Mouse (Mus musculus) spleen, postnatal 4 days (tissue): Measurements from ENCODE around the gene Ugt1a6a.
A peak's percentile ranks its signal among the peaks of the same experiment; 100 is the strongest.
"Not testable (repeated sequence)": the region's sequence is repeated elsewhere in the genome, so short reads cannot be mapped to it uniquely, and the experiment has no call there.

ENCODE experiments used
- DNase-seq, 2 experiments: peaks; one replicate each; pipeline ENCODE4 v3.0.0; 2022; ENCODE audit warnings: low spot score in 2 of 2

The Ugt1a6a gene

DNA sequence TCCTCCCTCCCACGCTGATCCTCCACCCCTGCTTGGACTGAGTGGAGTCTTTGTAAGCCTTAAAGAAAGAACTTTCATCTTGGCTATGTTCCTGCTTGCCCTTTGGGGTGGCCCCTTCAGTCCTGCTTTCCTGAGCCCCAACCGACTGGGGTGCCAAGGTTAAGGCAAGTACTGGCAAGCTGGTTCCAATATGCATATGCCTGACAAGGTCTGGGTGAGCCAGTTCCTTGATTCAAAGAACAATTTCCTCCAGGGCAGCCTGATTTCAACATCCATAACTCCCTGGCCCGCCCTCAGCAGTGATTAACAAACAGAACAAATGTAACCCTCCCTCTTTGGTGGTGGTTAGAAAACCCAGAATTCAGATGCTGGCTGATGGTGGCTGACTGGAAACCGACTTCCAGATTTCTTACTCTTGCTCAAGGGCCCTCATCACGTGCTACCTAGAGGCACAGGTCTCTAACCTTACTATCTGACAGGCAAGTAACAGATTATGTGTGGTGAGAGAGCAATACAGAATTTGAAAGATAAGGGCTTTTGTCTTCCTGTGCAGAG lies at the start of gene Ugt1a6a:
Gene Ugt1a6a (plus strand): TSS at position 353 of the 555 bp plus-strand sequence.
- not testable (repeated sequence) for DNase-seq

DNA sequence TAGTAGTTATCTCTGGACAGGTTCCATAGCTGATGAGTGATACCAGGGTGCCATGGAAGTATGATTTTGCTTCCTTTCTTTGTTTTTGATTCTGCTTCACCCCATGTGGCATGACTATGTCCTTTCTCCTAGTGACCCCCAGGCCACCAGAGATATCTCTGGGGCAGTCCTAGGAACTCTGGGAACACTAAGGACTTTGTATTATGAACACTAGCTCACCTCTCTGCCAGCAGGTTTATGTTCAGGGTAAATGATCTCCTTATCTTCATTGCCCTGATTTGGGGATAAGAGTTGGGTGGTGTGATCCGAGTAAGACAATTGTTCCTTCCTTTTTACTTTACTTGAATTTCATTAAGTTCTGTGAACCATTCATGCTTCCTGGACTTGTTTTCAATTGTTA lies 48.5 kb upstream of the Ugt1a6a start:
- no peak for DNase-seq

DNA sequence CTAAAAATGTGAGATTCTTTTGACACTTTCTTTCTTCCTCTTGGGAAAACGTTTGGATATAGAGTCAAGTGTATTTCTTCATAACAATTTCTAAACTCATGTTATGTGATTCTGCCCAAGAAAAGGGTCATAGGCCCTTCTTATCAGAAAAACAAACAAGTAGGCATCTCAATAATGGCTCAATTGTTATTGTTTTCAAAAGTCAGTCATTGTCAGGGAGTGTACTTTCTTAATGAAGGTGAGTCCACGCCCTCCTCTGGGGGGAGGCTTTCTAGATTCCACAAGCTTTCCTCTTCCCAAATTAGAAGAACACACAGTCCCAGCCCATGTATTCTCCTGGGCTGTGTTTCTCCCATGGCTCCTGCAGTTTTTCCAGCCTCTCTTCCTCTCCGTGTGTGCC lies 47.1 kb upstream of the Ugt1a6a start, which contains the start of gene Ugt1a8:
Gene Ugt1a8 (plus strand): TSS at position 301 of the 400 bp plus-strand sequence.
- DNase-seq: no peak

DNA sequence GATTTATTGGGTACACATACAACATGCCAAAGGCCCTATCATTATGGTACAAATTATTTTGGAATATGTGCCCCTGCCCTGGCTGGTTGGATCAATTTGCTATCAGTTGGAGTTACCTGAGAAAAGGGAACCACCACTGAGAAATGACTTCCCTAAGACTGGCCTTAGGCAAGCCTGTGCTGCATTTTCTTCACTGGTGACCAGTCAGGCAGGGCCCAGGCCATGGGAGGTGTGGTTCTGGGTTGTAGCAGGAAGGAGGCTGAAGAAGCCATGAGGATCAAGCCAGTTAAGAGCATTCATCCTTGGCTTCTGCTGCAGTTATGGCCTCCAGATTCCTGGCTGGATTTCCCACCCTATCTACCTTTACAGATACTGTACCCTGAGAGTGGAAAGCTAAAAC lies 42.3 kb upstream of the Ugt1a6a start:
- DNase-seq: peak; percentile 33 to 64

DNA sequence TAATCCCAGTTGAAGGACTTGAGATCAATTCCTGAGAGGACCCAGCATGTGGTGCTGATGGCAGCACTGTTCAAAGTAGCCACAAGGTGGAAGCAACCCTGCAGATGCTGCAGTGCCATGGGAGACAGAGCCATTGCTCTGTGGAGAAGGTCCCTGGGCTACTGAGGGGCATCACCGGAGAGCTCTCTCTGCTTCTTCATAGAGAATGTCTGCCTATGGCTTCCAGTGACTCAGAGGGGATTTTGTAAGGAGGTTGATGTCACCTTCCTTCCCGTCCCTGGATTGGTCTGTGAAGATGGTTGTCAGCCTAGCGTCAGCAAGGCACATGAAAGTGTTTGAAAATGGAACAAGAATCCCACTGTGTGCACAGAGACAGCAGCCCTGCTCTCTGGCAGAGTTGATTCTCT lies 40.3 kb upstream of the Ugt1a6a start:
- DNase-seq: not testable (repeated sequence)

DNA sequence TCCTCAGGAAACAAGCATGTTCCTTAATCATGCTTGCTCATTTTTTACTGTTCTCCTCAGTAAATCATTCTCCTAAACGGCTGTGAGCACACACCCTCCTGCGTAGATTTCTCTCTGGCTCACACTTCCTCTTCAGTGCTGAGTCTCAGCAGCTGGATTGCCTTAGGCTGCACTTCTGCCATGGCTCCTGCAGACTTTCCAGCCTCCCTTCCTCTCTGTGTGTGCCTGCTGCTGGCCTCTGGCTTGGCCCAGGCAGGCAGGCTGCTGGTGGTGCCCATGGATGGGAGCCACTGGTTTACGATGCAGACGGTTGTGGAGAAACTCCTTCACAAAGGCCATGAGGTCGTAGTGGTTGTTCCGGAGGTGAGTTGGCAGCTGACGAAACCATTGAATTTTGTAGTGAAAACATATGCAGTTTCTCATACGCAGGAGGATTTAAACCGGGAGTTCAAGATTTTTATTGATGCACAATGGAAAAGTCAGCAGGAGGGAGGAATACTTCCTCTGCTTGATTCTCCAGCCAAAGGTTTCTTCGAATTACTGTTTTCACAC lies 39.6 kb upstream of the Ugt1a6a start, which contains the start of gene Ugt1a7c:
Gene Ugt1a7c (plus strand): TSS at position 122 of the 552 bp plus-strand sequence.
- peak; percentile 22 to 62 for DNase-seq

DNA sequence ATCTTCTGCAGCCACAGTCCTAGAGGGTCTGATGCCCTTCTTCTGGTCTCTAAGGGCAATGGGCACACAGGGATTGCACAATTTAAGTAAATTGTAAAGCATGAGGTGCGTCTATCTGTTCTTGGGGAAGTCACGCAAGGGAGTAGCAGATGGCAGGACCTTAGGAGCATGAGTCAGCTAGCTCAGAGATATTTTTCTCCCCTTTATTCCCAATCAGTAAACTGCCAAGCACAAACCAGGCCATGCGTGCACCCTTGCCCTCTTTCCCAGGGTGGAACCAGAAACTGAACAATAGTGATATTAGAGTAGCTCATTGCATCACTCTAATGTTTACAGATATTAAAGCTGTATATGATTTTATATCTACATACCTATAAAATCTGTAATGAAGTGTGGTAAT lies 36.1 kb upstream of the Ugt1a6a start:
- not testable (repeated sequence) for DNase-seq

DNA sequence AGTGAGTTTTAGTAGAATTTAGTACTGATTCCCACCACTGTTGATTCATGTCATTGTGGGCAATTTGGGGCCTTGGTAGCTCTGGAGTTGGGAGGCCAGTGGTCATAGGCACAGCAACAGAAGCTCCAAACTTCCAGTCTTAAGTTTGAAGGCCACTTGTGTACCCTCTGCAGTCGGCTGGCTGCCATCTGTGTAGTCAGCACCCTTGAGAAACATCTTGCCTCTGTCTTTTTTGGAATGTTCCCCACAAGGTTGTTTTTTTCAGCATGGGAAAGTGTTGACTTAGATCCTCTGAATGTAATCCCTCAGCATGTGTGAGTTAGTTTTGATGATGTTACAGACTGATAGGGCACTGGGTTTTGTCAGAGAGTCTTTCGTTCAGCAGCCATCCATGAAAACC lies 34.9 kb upstream of the Ugt1a6a start:
- DNase-seq: not testable (repeated sequence)

DNA sequence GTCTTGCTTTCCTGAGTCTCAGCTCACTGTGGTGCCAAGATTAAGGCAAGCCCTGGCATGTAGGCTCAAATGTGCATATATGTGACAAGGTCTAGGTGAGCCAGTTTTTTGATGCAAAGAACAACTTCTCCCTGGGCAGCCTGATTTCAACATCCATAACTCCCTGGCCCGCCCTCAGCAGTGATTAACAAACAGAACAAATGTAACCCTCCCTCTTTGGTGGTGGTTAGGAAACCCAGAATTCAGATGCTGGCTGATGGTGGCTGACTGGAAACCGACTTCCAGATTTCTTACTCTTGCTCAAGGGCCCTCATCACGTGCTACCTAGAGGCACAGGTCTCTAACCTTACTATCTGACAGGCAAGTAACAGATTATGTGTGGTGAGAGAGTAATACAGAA lies 31.6 kb upstream of the Ugt1a6a start, which contains the start of gene Ugt1a6b:
Gene Ugt1a6b (plus strand): TSS at position 234 of the 400 bp plus-strand sequence.
- DNase-seq: not testable (repeated sequence)

DNA sequence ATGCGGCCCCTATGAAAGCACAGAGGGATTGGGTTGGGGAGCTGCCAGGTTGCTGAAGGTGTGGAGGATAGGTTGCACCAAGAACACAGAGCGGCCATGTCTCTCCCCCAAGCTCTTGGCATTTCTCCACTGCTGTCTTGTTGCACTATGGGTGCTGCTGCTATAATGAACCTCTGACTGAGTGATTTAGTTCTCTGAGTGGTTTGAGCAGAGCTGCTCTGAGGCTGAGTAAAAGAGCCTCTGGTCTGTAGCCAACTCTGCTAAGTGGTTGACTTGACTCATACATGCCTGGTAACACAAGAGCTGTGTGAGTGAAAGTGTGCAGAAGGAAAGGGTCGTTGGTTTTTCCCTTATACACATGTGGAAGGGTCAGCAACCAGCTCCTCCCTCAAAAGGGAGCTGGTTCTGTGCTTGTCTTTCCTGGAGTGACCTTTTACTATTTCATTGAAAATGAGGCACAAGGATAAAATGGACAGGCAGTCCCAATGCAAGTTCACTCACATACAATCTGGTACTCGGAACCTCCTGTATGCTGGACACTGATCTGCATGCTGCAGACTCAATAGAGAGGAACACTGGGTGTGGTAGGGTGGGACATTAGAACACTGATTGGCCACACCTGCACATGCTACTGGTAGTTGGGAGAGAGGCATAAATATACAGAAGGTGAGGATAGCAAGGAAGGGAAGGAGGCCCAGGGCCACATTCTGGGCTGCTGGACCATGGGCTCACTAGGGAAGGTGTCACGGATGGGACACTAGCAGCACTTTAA lies 30.7 kb upstream of the Ugt1a6a start:
- DNase-seq: not testable (repeated sequence)

DNA sequence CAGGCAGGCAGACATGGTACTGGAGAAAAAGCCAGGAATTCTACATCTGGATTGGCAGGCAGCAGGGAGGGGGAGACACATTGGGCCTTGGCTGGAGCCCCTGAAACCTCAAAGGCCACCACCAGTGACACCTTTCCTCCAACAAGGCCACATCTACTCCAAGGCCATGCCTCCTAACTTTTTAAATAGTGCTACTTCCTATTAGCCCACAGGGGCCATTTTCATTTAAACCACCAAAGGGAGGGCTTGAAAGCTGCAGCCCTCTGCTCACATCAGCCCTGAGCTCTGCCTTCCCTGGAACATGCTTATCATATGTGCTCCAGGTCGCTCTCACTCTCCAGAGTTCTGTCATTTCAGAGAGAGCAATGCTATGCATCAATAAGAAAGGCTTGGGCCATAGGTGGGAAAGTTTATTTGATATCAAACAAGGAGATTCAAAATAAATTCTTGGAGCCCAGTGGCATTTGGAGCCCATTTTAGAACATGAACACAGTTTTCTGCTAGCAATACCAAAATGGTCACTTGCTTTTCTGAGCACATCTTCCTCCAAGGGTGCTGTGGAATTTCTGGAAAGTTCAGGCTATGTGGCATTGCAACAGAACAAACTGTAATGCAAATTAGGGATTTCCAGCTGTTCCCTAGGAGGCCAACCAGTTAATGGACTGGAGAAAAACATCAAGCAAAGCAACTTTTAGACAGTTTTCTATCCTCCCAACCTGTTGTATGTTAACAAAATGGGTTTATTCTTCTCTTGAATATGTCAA lies 29.8 kb upstream of the Ugt1a6a start:
- DNase-seq: no peak

DNA sequence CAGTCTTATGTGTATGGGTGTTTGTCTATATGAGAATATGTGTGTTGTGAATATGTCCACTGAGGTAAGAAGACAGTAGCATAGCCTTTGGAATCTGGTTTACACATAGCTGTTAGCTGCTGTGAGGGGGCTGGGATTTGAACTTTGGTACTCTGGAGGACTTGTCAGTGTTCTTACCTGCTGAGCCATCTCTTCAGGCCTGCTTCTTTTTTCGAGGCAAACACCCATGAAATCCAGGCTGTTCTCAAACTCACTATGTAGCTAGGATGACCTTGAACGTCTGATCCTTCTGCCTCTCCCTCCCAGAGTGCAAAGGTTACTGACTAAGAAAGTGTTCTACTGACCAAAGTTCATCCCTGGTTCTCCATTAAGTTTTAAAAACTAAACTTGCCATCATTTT lies 29.0 kb upstream of the Ugt1a6a start:
- DNase-seq: no peak

DNA sequence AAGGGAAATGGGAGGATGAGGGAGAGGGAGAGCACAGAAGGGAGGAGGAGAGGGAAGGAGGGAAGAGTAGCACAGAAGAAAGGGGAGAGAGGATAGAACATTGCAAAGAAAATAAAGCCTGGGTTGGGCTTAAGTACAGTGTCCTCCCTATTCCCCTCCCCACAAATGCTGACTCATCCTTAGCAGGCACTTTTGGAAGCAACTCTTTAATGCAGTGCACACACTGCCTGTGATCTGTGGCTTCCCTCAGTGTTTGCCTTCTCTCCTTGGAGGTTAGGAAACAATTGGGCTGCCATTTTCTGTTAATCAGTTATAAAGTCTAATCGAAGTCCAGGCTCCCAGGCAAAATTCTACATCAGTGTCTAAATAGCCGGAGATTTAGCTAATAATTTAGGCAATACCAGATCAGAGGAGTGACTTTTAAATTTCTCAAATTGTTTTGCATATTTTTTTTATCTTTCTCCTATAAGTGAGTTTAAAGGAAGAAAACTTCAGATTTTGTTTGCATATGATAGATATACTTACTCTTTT lies 25.5 kb upstream of the Ugt1a6a start:
- not testable (repeated sequence) for DNase-seq

DNA sequence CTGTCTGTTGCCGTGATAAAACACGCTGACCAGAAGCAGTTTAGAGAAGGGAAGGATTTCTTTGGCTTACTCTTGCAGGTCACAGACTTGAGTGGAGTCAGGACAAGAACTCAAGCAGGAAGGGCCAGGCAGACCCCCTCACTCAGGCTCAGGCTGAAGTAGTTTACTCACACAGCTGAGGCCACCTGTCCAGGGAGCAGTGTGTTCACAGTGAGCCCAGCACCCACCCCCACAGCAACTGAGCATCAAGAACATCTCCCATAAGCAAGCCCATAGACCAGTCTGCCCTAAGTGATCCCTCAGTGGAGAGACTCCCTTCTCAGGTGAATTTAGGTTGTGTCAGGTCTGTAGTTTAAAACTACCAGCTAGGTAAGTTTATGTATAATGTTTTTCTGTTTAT lies 25.0 kb upstream of the Ugt1a6a start:
- DNase-seq: not testable (repeated sequence)

DNA sequence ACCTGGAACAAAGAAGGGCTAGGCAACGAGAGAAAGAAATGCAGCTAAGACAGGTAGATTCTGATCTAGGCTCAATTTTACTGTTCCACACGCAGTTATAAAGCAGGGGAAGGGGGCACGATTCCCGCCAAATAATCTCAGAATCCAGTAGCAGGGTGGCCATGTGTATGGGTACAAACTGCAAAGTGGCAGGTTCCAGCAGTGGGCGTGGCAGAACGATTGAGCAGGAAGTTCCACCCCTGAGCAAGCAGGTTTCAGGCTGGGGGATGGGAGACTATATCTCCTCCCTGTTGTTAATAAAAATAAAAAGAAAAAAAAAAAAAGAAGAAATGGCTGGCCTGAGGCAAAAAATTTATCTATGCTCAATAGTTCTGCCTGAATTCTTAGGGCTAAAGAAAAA lies 21.8 kb upstream of the Ugt1a6a start:
- DNase-seq: not testable (repeated sequence)

DNA sequence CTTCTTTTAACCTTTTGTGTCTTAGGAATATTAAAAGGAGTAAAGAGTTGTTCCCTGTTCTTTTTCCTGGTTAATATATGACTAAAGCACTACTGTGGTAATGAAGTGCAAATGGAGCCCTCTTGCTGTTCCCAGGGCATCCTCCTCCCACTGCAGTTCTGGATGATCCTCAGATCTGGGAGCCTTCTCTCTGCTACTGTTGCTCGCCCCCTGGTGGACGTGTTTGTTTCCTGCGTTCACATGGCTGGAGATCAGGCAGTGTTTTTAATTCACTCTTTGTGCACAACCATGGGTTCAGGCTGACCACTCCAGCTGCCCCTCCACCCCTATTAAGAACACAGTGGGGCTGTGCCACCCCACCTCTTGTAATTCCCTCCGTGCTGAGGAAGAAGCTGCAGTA lies 14.1 kb upstream of the Ugt1a6a start:
- DNase-seq: not testable (repeated sequence)

DNA sequence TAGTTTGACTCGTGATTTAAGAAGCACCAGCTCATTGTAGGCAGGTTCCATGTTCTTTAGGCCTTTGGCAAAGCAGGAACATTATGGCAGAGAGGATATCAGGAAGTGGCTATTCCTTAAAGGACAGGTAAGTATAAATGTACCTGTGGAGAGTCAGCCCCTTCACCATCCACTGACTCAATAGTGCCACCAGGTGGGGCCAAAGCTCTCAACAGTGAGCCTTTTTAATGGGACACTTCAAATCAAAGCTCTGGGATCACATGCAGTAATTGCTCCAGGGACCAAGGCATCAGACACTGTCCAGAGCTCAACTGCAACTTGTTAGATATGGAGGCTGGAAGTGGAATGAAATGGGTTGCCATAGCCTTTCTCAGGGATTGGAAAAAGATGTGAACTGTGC lies 13.1 kb upstream of the Ugt1a6a start:
- DNase-seq: not testable (repeated sequence)

DNA sequence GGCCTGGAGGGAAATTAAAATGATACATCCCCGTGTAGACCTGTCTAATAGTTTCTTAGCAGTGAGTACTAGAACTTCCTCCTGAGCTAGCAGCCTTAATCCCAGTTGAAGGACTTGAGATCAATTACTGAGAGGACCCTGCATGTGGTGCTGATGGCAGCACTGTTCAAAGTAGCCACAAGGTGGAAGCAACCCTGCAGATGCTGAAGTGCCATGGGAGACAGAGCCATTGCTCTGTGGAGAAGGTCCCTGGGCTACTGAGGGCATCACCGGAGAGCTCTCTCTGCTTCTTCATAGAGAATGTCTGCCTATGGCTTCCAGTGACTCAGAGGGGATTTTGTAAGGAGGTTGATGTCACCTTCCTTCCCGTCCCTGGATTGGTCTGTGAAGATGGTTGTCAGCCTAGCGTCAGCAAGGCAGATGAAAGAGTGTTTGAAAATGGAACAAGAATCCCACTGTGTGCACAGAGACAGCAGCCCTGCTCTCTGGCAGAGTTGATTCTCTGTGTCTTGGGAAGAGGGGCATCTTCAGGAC lies 8.7 kb upstream of the Ugt1a6a start:
- DNase-seq: not testable (repeated sequence)

DNA sequence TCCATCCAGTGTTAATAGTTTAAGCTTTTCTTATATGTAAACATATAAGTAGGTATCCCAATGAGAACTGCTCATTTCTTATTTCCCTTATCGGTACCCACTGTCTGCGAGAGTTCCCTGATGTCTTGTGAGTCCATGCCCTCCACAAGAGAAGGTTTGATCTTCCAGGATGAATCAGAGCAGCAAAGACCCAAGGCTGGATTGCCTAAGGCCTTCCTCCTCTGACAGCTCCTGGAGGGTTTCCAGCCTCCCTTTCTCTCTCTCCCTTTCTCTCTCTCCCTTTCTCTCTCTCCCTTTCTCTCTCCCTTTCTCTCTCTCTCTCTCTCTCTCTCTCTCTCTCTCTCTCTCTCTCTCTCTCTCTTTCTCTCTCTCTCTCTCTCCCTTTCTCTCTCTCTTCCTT lies 5.5 kb upstream of the Ugt1a6a start:
- not testable (repeated sequence) for DNase-seq

DNA sequence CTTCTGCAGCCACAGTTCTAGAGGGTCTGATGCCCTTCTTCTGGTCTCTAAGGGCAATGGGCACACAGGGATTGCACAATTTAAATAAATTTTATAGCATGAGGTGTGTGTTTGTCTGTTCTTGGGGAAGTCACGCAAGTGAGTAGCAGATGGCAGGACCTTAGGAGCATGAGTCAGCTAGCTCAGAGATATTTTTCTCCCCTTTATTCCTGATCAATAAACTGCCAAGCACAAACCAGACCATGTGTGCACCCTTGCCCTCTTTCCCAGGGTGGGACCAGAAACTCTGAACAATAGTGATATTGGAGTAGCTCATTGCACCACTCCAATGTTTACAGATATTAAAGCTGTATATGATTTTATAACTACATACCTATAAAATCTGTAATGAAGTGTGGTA lies 4.4 kb upstream of the Ugt1a6a start:
- not testable (repeated sequence) for DNase-seq

DNA sequence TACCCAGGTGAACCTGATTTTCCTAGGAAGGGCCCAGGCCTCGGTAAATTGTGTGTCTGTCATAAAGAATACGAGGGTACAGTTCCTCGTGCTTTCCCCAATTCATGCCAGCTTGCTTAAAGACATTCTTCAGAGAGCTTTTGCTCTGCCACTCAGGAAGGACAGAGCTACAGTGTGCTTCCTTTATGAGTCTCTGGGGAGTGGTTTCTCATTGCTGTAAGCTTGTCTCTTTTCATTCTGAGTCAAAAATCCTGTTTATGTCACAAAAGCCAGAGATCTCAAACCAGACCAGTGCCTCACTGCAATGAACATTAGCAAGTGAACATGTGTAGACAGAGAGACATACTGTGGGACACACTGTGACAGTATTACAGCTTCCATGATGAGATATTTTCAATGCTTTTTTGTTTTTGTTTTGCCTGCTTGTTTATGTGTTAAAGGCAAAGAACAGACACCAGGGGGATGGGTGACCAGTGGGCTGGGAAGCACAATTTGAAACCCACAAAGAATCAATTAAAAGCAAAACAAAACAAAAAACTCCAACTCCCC lies 627 bp upstream of the Ugt1a6a start:
- DNase-seq: no peak
